In the genomic region with DNA sequence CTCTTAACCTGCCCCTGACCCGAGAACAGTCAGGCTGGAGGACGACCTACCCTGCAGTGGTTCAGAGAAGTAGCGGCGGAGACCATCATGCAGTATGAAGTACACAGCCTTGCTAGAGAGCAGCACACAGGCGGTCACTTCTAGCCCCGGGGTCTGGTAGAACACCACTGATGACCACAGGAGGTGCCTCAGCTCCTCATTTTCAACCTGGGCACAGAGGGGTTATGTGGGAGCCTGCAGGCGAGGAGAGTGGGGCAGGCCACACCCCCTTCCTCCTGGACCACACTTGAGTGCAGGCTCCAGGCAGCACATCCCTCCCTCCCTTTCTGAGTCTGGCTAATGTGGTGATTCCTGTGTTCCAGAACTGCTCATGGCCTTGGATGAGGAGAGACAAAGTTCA, we compare ENCODE assay signal across 11 mouse cellular contexts. TPM values are rescaled to one million over a fixed set of nuclear protein-coding genes. Genes with fewer than 3 reads are reported as not detected.
"Had no signal": no experiment of that assay in that cellular context is flagged by ENCODE, and none has a peak within 500 bp of the region (broad histone marks: within the 10 kb centered on the region; RNA-seq: fewer than 3 reads in every experiment).

No protein-coding gene starts in this region.

- H3K27ac ChIP-seq: left cerebral cortex, adult 2 months; limb, embryonic 10.5 days; liver, embryonic 12.5 days; midbrain, embryonic 12.5 days; stomach, embryonic 15.5 days had no signal

- DNase-seq: lung, postnatal 10 days; right cerebral cortex, postnatal 14 days; thymus, adult 2 months; thymus, postnatal 25 days had no signal

- H3K9me3 ChIP-seq: limb, embryonic 10.5 days; liver, embryonic 12.5 days; midbrain, embryonic 12.5 days; stomach, embryonic 15.5 days had no signal

- H3K27me3 ChIP-seq: midbrain, embryonic 12.5 days; stomach, embryonic 15.5 days had no signal

- H3K4me3 ChIP-seq: left cerebral cortex, adult 2 months; limb, embryonic 10.5 days; liver, embryonic 12.5 days; midbrain, embryonic 12.5 days; stomach, embryonic 15.5 days had no signal

- H3K4me2 ChIP-seq: liver, embryonic 12.5 days; midbrain, embryonic 12.5 days; stomach, embryonic 15.5 days had no signal

- H3K9ac ChIP-seq: liver, embryonic 12.5 days; midbrain, embryonic 12.5 days; stomach, embryonic 15.5 days had no signal

- H3K4me1 ChIP-seq: midbrain, embryonic 12.5 days; stomach, embryonic 15.5 days had no signal

- ATAC-seq: liver, embryonic 12.5 days; midbrain, embryonic 16.5 days had no signal

RNA-seq across cellular contexts. Expression of a gene that starts 44.1 kb away (rescaled TPM):
- total RNA-seq: megakaryocyte-erythroid progenitor cell, adult 5-6 weeks had no signal
